Mouse (Mus musculus) MEL (cell line): Measurements from ENCODE around the gene Oas1f.
"Not testable (repeated sequence)": the region's sequence is repeated elsewhere in the genome, so short reads cannot be mapped to it uniquely, and the experiment has no call there.

Source experiments
- BHLHE40 ChIP-seq: IDR thresholded peaks from 2 replicates; pipeline ENCODE4 v1.6.1; 2012; ENCODE audit warnings: low read depth, mild to moderate bottlenecking, inconsistent platforms, low read length, improper control_type of control experiment, borderline replicate concordance
- CHD2 ChIP-seq: IDR thresholded peaks from 2 replicates; pipeline ENCODE4 v1.6.1; 2011; ENCODE audit warnings: low read length, improper control_type of control experiment
- CTCF ChIP-seq, 3 experiments: IDR thresholded peaks in 2 of 3; conservative IDR thresholded peaks in 1 of 3; 2 replicates each; pipeline ENCODE4 v1.5.1; 2011 to 2012; ENCODE audit warnings: low read length in 3 of 3, low read depth in 2 of 3, mild to moderate bottlenecking in 2 of 3, improper control_type of control experiment in 1 of 3, inconsistent platforms in 1 of 3, mixed read lengths in 1 of 3, moderate library complexity in 1 of 3; ENCODE audit not compliant: control insufficient read depth in 1 of 3, insufficient read depth in 1 of 3, poor library complexity in 1 of 3, severe bottlenecking in 1 of 3
- E2F4 ChIP-seq: IDR thresholded peaks from 2 replicates; pipeline ENCODE4 v1.6.1; 2011; ENCODE audit warnings: low read depth, low read length, improper control_type of control experiment, borderline replicate concordance
- EP300 ChIP-seq, 2 experiments: IDR thresholded peaks; 2 replicates each; pipeline ENCODE4 v1.6.1; 2011; ENCODE audit warnings: improper control_type of control experiment in 2 of 2, low read length in 2 of 2, low read depth in 1 of 2, mild to moderate bottlenecking in 1 of 2
- GATA1 ChIP-seq: IDR thresholded peaks from 2 replicates; pipeline ENCODE4 v1.6.1; 2011; ENCODE audit warnings: low read depth, low read length, improper control_type of control experiment
- HCFC1 ChIP-seq: IDR thresholded peaks from 2 replicates; pipeline ENCODE4 v1.6.1; 2012; ENCODE audit warnings: low read depth, mild to moderate bottlenecking, inconsistent platforms, low read length, improper control_type of control experiment, moderate library complexity
- JUND ChIP-seq: IDR thresholded peaks from 2 replicates; pipeline ENCODE4 v1.6.1; 2011; ENCODE audit warnings: low read depth, mild to moderate bottlenecking, improper control_type of control experiment, low read length
- MAFK ChIP-seq: IDR thresholded peaks from 2 replicates; pipeline ENCODE4 v1.6.1; 2011; ENCODE audit warnings: low read depth, mild to moderate bottlenecking, low read length, improper control_type of control experiment, borderline replicate concordance
- MAZ ChIP-seq: IDR thresholded peaks from 2 replicates; pipeline ENCODE4 v1.6.1; 2012; ENCODE audit warnings: low read depth, mild to moderate bottlenecking, inconsistent platforms, low read length, improper control_type of control experiment
- NELFE ChIP-seq: IDR thresholded peaks from 2 replicates; pipeline ENCODE4 v1.6.1; 2011; ENCODE audit warnings: low read depth, low read length, improper control_type of control experiment
- POLR2A ChIP-seq, 2 experiments: IDR thresholded peaks; 2 replicates each; pipeline ENCODE4 v1.6.1; 2011 to 2012; ENCODE audit warnings: low read length in 2 of 2, mild to moderate bottlenecking in 2 of 2, control low read depth in 1 of 2, improper control_type of control experiment in 1 of 2, low read depth in 1 of 2, moderate library complexity in 1 of 2; ENCODE audit not compliant: control insufficient read depth in 1 of 2, insufficient read depth in 1 of 2, poor library complexity in 1 of 2
- UBTF ChIP-seq: IDR thresholded peaks from 2 replicates; pipeline ENCODE4 v1.6.1; 2012; ENCODE audit warnings: low read depth, mild to moderate bottlenecking, inconsistent platforms, low read length, improper control_type of control experiment, moderate library complexity, borderline replicate concordance; ENCODE audit not compliant: insufficient read depth
- USF2 ChIP-seq, 2 experiments: IDR thresholded peaks; 2 replicates each; pipeline ENCODE4 v1.6.1; 2011 to 2012; ENCODE audit warnings: improper control_type of control experiment in 2 of 2, low read length in 2 of 2, borderline replicate concordance in 1 of 2, inconsistent platforms in 1 of 2, low read depth in 1 of 2, mild to moderate bottlenecking in 1 of 2; ENCODE audit not compliant: insufficient read depth in 1 of 2

GRCm38 (mm10) chr5:120894692-120895091 is 47.5 kb downstream of the Oas1f start:
- not testable (repeated sequence) for TF ChIP-seq NELFE; CTCF (IDR thresholded peaks at IDR 0.05 in 2 of 3, conservative IDR thresholded peaks at IDR 0.05 in 1 of 3; ENCODE audit: control insufficient read depth in 1 of 3, insufficient read depth in 1 of 3, low read depth in 2 of 3, low read length in 3 of 3, poor library complexity in 1 of 3, severe bottlenecking in 1 of 3); HCFC1; USF2 (IDR thresholded peaks at IDR 0.05; ENCODE audit: borderline replicate concordance in 1 of 2, insufficient read depth in 1 of 2, low read depth in 1 of 2, low read length in 2 of 2); POLR2A (IDR thresholded peaks at IDR 0.05; ENCODE audit: control insufficient read depth in 1 of 2, insufficient read depth in 1 of 2, low read depth in 1 of 2, low read length in 2 of 2, poor library complexity in 1 of 2); JUND; UBTF; CHD2; EP300 (IDR thresholded peaks at IDR 0.05; ENCODE audit: low read depth in 1 of 2, low read length in 2 of 2); MAFK; BHLHE40; MAZ; E2F4; GATA1
